13 mouse cellular contexts compared by ENCODE assay signal in the genomic region with DNA sequence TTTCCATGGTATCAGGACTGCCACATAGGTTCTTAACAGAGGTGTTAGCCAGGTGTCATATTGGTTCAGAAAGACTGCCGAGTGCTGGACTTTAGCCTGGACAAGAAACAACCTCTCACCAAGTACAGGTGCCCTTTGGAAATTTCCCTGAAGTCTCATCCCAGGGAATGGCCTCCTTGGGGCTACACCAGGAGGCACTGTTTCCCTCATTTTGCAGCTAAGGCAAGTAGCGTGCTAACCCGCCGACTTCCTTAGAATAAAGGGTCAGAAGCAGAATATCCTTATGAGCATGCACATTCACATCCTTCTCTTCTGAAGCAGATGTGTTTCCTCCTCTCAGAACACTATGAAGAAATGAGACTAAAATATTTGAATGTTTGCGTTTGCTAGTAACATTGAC. TPM values are rescaled to one million over a fixed set of nuclear protein-coding genes. Genes with fewer than 3 reads are reported as not detected.
DNase-seq lines count a peak whose midpoint lies in the region; ATAC-seq and TF ChIP-seq lines count a peak whose summit lies in the region.
"Had no signal": no experiment of that assay in that cellular context is flagged by ENCODE, and none has a peak within 500 bp of the region (broad histone marks: within the 10 kb centered on the region; RNA-seq: fewer than 3 reads in every experiment).

No protein-coding gene starts in this region.

- H3K27me3 ChIP-seq in kidney, embryonic 14.5 days (ENCODE audit: control insufficient read depth, insufficient read depth, low read length): no peaks in the 10 kb centered on the region
- no peaks in the 10 kb centered on the region for H3K27me3 ChIP-seq in ES-Bruce4 (ENCODE audit: control insufficient read depth, insufficient read depth, low read length, poor library complexity, severe bottlenecking)
- H3K27me3 ChIP-seq: lung, embryonic 15.5 days had no signal

- H3K9me3 ChIP-seq in kidney, embryonic 14.5 days (ENCODE audit: control insufficient read depth, low read length): no peaks in the 10 kb centered on the region
- H3K9me3 ChIP-seq in ES-Bruce4 (replicated peaks; ENCODE audit: control insufficient read depth, insufficient read depth, low read length, poor library complexity, severe bottlenecking): no peaks in the 10 kb centered on the region
- H3K9me3 ChIP-seq: hindbrain, embryonic 10.5 days; lung, embryonic 15.5 days had no signal

- ATAC-seq in kidney, embryonic 14.5 days (ENCODE audit: low FRiP score, low TSS enrichment): no peak

- no peak overlapping the region for H3K9ac ChIP-seq in kidney, embryonic 14.5 days (ENCODE audit: low read depth, low read length)
- no peak overlapping the region for H3K9ac ChIP-seq in ES-Bruce4 (ENCODE audit: low read depth, poor library complexity, severe bottlenecking)
- H3K9ac ChIP-seq: lung, embryonic 15.5 days had no signal

- TF ChIP-seq POLR2A in ES-Bruce4 (IDR thresholded peaks at IDR 0.05; ENCODE audit: insufficient read depth, low read length): no peak

- no peak overlapping the region for H3K4me3 ChIP-seq in gastrocnemius, adult 2 months
- no peak overlapping the region for H3K4me3 ChIP-seq in kidney, embryonic 14.5 days (ENCODE audit: low read length)
- no peak overlapping the region for H3K4me3 ChIP-seq in ES-Bruce4 (ENCODE audit: low read depth, low read length)
- H3K4me3 ChIP-seq: erythroblast, embryonic 14.5 days; hindbrain, embryonic 10.5 days; lung, embryonic 15.5 days had no signal

- WGBS in kidney, embryonic 14.5 days: 71% methylated on average over 5 of the region's 5 CpGs

- intact Hi-C loops in gastrocnemius, adult 2 months (cut with DNase I): loop anchor here (10.0 kb wide), 1 partner anchor 144 kb away; no protein-coding TSS in a partner anchor

- TF ChIP-seq CTCF in gastrocnemius, adult 2 months (IDR thresholded peaks at IDR 0.05): peak; percentile 43
- peak; percentile 22 for TF ChIP-seq CTCF in ES-Bruce4 (IDR thresholded peaks at IDR 0.05; ENCODE audit: low read depth, low read length)

- no peak for TF ChIP-seq EP300 in ES-Bruce4 (IDR thresholded peaks at IDR 0.05; ENCODE audit: insufficient read depth, low read depth, low read length)

- no peak overlapping the region for H3K4me2 ChIP-seq in kidney, embryonic 14.5 days (replicated peaks; ENCODE audit: low read depth, low read length)
- H3K4me2 ChIP-seq: lung, embryonic 15.5 days had no signal

- no peak overlapping the region for H3K27ac ChIP-seq in gastrocnemius, adult 2 months
- H3K27ac ChIP-seq in kidney, embryonic 14.5 days (ENCODE audit: low read depth, low read length): no peak overlapping the region
- no peak overlapping the region for H3K27ac ChIP-seq in ES-Bruce4 (ENCODE audit: insufficient read depth, low read length)
- H3K27ac ChIP-seq: hindbrain, embryonic 10.5 days; lung, embryonic 15.5 days had no signal

- H3K4me1 ChIP-seq in kidney, embryonic 14.5 days (ENCODE audit: control insufficient read depth, insufficient read depth, low read length): no peaks in the 10 kb centered on the region
- H3K4me1 ChIP-seq in ES-Bruce4 (ENCODE audit: control insufficient read depth, insufficient read depth, low read length): no peaks in the 10 kb centered on the region
- H3K4me1 ChIP-seq: hindbrain, embryonic 10.5 days; lung, embryonic 15.5 days had no signal

- H3K36me3 ChIP-seq in kidney, embryonic 14.5 days (ENCODE audit: control insufficient read depth, insufficient read depth, low read length): no peaks in the 10 kb centered on the region
- no peaks in the 10 kb centered on the region for H3K36me3 ChIP-seq in ES-Bruce4 (ENCODE audit: control insufficient read depth, insufficient read depth, low read length, poor library complexity, severe bottlenecking)
- H3K36me3 ChIP-seq: hindbrain, embryonic 10.5 days; lung, embryonic 15.5 days had no signal

- no peak for DNase-seq in gastrocnemius, adult 2 months
- no peak for DNase-seq in gastrocnemius, adult 8-10 months (ENCODE audit: low spot score in 2 of 2)
- peak; percentile 1 for DNase-seq in kidney, postnatal 14 days
- DNase-seq in adrenal gland, postnatal 36 days: peak; percentile 8 to 23
- DNase-seq in thymus, postnatal 25 days: no peak
- DNase-seq in right cerebral cortex, postnatal 36 days (ENCODE audit: low spot score in 2 of 2): no peak
- DNase-seq: cerebellum, postnatal 36 days; thymus, adult 18-20 months had no signal

RNA-seq across cellular contexts. Expression of gene Vma21, which starts 16.8 kb away (rescaled TPM):
- 10 to 100 TPM; 19.5 to 20.6 TPM for total RNA-seq in gastrocnemius, adult 2 months (2021)
- 10 to 100 TPM; 19.2 to 22.5 (median 20.6) TPM for total RNA-seq in gastrocnemius, adult 8-10 months (2022)
- 38.8 and 39.6 TPM in 2 replicates for polyA plus RNA-seq in kidney, embryonic 14.5 days (2014; fragmentation: Nextera tagmentation; extraction: Ambion mirVana)
- 28.3 and 32.0 TPM in 2 replicates for polyA plus RNA-seq in ES-Bruce4 (2011; ENCODE audit: insufficient read depth, insufficient read length, low read depth, missing spikeins)
- 10 to 100 TPM; 48.3 to 52.4 TPM for total RNA-seq in adrenal gland, postnatal 36 days (2021)

Comparison
In these comparisons a context has a peak if more than half of its experiments do, and no peak if none do; other contexts are left out.
1. DNase-seq: peak in kidney, postnatal 14 days (single experiment) and adrenal gland, postnatal 36 days (2 of 2); none in gastrocnemius, adult 2 months (single experiment), gastrocnemius, adult 8-10 months (0 of 2), thymus, postnatal 25 days (single experiment) and right cerebral cortex, postnatal 36 days (0 of 2).